Mouse (Mus musculus): ENCODE measurements around the gene Gfer. TPM values are rescaled to one million over a fixed set of nuclear protein-coding genes. Genes with fewer than 3 reads are reported as not detected.
"Not testable (repeated sequence)": the region's sequence is repeated elsewhere in the genome, so short reads cannot be mapped to it uniquely, and the experiment has no call there.

Gene Gfer
- polyA plus RNA-seq, 1 experiment = 36.9 TPM

DNA sequence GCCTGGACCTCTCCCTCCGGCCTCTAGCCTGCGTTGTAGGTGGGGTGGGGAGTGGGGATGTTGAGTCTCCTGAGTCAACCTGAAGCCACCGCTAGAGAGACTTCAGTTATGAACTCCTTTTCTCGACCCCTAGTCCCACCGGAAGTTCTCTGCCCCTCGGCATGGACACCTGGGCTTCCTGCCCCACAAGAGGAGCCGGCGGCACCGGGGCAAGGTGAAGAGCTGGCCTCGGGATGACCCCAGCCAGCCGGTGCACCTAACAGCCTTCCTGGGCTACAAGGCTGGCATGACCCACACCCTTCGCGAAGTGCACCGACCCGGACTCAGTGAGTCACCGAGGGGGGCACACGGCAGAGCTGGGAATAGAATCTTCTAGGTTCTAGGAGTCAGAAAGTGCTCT, 32.2 kb upstream of the Gfer start:
- no peak overlapping the region for H3K27ac ChIP-seq (replicated peaks; ENCODE audit: low read depth, low read length)
- no peaks in the 10 kb centered on the region for H3K4me1 ChIP-seq (ENCODE audit: control insufficient read depth, insufficient read depth, insufficient read length, low read length)
- H3K4me3 ChIP-seq (ENCODE audit: insufficient read depth, low read depth, low read length) = peak overlapping the region; percentile 1; the same call in 1 of the 2 replicates

DNA sequence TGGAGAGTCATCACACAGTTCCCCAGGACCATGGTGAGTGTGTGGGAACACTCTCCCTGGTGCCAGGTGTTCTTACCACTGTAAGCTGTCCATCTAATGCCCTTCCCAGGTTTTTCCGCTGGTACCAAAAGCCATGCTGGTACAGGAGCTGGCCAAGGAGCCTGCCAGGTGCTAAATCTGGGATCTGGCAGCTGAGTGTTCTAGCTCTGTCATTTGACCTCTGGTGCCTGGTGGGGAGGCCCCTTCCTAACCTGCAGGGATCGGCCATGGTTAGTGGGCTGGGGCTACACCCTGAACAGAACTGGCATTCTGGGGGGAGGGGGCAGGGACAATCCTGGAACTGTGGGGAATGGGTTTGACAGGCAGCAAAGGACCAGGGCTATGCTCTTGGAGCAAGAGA, 31.7 kb upstream of the Gfer start, which contains the start of gene Rpl3l:
Rpl3l (plus strand) TSS at position 203 of the 400 bp plus-strand sequence.
- Histone ChIP-seq H3K27ac (replicated peaks; ENCODE audit: low read depth, low read length) (no peak within 1 kb of the TSS), H3K4me1 (ENCODE audit: control insufficient read depth, insufficient read depth, insufficient read length, low read length) (no peaks in the 10 kb centered on the region), H3K4me3 (ENCODE audit: insufficient read depth, low read depth, low read length) (peak within 1 kb of the TSS; percentile 1; the same call in 1 of the 2 replicates)

DNA sequence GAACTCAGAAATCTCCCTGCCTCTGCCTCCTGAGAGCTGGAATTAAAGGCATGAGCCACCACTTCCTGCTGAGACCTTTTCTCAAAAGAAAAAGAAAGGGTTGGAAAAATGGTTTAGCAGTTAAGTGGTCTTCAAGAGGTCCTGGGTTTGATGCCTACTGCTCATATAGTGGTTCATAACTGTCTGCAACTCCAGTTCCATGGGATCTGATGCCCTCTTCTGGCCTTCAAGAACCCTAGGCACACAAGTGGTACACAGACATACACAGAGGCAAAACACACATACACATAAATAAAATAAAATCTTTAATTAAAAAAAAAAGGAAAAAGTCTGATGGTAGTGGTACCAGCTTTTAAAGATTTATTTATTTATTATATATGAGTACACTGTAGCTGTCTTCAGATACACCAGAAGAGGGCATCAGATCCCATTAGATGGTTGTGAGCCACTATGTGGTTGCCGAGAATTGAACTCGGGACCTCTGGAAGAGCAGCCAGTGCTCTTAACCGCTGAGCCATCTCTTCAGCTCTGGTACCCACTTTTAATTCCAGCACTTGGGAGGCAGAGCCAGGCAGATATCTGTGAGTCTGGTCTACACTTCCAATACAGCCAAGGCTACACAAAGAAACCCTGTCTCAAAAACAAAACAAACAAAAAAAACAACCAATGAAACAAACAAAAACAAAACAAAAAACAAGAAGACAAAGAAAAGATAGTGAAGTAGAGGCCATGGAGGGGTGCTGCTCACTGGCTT, 29.9 kb upstream of the Gfer start:
- Histone ChIP-seq H3K4me1 (ENCODE audit: control insufficient read depth, insufficient read depth, insufficient read length, low read length) (no peaks in the 10 kb centered on the region), H3K4me3 (ENCODE audit: insufficient read depth, low read depth, low read length) (no peak overlapping the region), H3K27ac (replicated peaks; ENCODE audit: low read depth, low read length) (no peak overlapping the region)

DNA sequence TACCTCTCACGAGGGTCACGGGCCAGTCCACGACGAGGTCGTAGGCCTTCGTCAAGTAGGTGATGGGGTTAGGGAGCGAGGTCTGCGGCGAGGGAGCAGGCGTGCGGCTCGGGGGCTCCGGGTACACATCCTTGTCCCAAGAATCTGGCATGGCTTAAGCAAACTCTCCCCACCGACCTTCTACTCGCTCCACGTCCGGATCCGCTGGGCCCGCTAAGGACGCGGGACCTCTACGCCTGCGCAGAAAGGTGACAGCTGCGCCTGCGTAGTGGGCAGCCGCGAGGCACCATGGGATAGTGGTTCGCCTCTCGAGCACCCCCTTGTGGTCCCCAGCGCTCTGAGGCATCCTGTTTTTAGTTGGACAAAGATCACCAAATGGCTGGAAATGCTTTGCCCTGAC, 28.2 kb upstream of the Gfer start, which contains the start of gene Ndufb10:
Ndufb10 (minus strand) TSS at position 295 of the 400 bp plus-strand sequence.
- Histone ChIP-seq H3K4me1 (ENCODE audit: control insufficient read depth, insufficient read depth, insufficient read length, low read length) (no peaks in the 10 kb centered on the region), H3K4me3 (ENCODE audit: insufficient read depth, low read depth, low read length) (peak within 1 kb of the TSS; percentile 87), H3K27ac (replicated peaks; ENCODE audit: low read depth, low read length) (peak within 1 kb of the TSS; percentile 96)

DNA sequence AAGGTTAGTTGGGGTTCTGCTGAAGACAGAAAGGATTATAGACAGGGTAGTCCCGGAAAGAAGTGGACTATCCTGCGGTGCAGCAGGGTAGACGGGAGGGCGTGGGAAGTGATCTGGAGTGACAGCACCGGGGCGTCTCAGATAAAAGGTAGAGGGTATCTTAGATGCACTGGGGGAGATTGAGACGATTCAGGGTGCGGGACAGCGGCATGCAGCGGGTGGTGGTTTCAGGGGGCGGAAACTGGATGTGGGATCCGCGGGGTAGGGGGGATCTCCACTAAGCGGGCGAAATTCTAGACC, 27.9 kb upstream of the Gfer start:
- peak overlapping the region; percentile 96 for H3K27ac ChIP-seq (replicated peaks; ENCODE audit: low read depth, low read length)
- peak overlapping the region; percentile 87 for H3K4me3 ChIP-seq (ENCODE audit: insufficient read depth, low read depth, low read length)
- H3K4me1 ChIP-seq (ENCODE audit: control insufficient read depth, insufficient read depth, insufficient read length, low read length) = no peaks in the 10 kb centered on the region

DNA sequence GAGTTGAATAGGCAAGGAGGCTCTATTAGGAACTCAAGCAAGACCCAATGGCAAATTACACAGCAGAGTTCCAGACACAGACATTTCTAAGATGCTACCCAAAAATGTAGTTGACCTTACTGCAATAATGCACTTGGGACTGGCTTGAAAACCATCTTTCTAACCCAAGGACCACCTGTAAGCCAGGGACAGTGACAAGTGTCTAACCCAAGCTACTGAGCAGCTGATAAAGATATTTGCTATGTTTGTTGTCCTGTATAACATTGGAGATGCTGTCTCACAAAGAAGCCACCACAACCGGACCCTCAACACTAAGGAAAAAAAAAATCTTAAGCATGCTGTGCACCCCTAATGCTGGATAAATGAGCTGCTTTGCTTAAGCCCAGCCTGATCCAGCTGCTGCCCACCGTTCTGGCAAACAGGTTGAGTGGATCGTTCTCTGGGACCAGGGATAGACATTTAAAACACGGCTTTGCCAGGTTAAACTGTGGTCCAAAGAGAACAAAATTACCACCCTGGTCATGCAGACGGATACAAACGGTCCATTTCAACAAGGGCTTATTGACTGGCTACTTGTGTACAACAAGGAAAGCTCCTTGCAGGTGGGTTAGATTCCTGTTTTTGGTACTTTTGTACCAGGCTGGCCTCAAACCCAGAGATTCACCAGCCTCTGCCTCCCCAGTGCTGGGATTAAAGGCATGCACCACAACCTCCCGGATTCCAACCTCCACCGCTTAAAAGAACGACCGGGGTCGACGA, 27.3 kb upstream of the Gfer start:
- peak overlapping the region; percentile 87 for H3K4me3 ChIP-seq (ENCODE audit: insufficient read depth, low read depth, low read length)
- peak overlapping the region; percentile 96 for H3K27ac ChIP-seq (replicated peaks; ENCODE audit: low read depth, low read length)
- H3K4me1 ChIP-seq (ENCODE audit: control insufficient read depth, insufficient read depth, insufficient read length, low read length) = 0 out of 2 replicates have a peak, but pooled peaks cover 2% of the 10 kb centered on the region

DNA sequence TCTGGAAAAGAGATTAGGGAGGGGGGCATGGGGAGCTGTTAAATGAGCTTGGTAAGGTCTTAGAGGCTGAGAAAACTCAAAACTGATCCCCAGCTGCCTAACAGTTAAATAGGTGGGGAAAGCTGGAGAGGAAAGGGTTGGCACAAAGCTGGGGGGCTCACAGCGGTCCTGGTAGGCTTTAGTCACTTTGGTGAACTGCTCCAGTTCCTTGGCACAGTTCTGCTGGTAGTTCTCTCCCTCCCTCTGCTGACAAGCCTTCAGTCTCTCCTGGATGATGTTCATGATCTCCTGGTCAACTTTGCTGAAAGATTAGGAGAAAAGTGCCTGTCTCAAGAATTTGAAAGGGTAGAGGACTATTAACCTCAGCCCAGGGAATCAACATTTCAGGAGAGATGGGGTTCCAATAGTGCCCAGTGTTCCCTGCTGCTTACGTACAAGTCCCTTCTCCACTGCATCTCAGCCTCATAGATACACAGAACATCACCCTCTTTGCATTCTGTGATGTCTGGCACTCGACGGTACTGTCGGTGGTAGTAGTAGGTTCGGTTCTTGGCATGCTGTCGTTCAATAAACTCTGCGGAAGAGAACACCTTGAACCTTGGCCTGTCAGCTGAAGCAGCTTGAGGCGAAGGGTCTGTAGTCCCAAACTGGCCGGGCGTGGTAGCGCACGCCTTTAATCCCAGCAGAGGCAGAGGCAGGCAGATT, 26.4 kb upstream of the Gfer start:
- Histone ChIP-seq H3K4me3 (ENCODE audit: insufficient read depth, low read depth, low read length) (peak overlapping the region; percentile 19), H3K27ac (replicated peaks; ENCODE audit: low read depth, low read length) (no peak overlapping the region), H3K4me1 (ENCODE audit: control insufficient read depth, insufficient read depth, insufficient read length, low read length) (0 out of 2 replicates have a peak, but pooled peaks cover 2% of the 10 kb centered on the region)

DNA sequence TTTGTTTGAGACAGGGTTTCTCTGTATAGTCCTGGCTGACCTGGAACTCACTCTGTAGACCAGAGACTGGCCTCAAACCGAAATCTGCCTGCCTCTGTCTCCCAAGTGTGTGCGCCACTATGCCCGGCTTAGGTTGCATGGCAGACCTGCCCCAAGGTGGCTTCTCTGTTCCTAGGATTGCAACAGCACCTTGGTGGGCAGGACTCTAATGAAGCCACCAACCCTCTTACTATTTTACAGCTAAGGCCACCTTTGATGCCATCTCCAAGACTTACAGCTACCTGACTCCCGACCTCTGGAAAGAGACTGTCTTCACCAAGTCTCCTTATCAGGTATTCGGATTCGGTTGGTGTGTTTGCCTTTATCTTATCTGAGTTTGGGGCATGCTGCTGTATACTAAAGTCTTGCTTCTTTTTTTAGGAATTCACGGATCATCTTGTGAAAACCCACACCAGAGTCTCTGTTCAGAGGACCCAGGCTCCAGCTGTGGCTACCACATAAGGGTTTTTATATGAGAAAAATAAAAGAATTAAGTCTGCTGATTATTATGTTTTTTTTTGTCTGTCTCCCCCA, 25.5 kb upstream of the Gfer start:
- H3K4me3 ChIP-seq (ENCODE audit: insufficient read depth, low read depth, low read length) = peak overlapping the region; percentile 17
- not testable (repeated sequence) for H3K27ac ChIP-seq (replicated peaks; ENCODE audit: low read depth, low read length); H3K4me1 ChIP-seq (ENCODE audit: control insufficient read depth, insufficient read depth, insufficient read length, low read length)

DNA sequence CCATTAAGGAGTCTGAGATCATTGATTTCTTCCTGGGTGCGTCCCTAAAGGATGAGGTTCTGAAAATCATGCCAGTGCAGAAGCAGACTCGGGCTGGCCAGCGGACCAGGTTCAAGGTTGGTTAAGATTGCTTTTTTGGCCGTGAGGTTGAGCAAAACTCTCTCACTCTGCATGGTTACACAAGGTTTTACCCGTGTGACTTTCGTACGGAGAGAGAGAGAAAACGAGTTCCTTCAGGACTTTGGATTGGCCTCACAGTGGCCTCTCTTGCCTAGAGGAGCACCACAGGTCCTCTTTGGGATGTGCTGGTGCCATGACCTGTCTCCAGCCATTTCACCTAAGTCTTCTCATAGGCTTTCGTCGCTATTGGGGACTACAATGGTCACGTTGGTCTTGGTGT, 24.7 kb upstream of the Gfer start:
- not testable (repeated sequence) for H3K4me1 ChIP-seq (ENCODE audit: control insufficient read depth, insufficient read depth, insufficient read length, low read length)
- H3K27ac ChIP-seq (replicated peaks; ENCODE audit: low read depth, low read length) = peak overlapping the region; percentile 30; the same call in 1 of the 2 replicates
- H3K4me3 ChIP-seq (ENCODE audit: insufficient read depth, low read depth, low read length) = peak overlapping the region; percentile 65

DNA sequence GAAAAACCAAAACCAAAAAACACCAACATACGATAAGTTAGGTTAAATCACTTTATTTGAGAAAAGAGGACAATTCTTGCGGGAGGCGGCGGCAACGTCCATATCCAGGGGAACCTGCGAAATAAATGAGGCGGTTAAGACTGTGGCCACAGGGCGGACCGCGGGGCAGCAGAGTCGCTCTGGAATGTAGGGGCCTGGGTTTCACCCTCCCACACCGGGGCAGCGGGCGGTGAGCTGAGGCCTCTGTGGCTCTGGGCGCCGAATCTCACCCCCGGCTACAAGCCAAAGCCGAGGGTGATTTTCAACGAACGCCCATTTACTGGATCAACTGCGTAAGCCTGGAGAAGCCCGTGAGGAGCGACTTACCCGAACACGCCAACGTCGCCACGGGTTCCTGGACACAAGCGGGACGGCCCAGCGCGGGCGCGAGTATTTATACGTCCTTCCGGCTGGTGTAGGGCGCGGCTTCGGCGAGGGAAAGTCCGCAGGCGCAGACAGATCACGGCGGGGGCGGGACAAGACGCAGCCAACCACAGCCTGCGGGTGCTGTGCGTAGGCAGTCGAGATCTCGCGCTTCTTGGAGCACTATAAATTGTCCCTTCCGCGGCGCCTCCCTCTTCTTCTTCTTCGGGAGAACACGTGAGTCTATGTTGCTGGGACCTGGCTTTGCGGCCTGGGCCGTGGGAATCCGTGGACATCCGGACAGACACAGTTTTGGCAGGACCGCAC, 23.7 kb upstream of the Gfer start:
- peak overlapping the region; percentile 78 for H3K27ac ChIP-seq (replicated peaks; ENCODE audit: low read depth, low read length)
- H3K4me1 ChIP-seq (ENCODE audit: control insufficient read depth, insufficient read depth, insufficient read length, low read length) = 0 out of 2 replicates have a peak, but pooled peaks cover 2% of the 10 kb centered on the region
- peak overlapping the region; percentile 97 for H3K4me3 ChIP-seq (ENCODE audit: insufficient read depth, low read depth, low read length)

DNA sequence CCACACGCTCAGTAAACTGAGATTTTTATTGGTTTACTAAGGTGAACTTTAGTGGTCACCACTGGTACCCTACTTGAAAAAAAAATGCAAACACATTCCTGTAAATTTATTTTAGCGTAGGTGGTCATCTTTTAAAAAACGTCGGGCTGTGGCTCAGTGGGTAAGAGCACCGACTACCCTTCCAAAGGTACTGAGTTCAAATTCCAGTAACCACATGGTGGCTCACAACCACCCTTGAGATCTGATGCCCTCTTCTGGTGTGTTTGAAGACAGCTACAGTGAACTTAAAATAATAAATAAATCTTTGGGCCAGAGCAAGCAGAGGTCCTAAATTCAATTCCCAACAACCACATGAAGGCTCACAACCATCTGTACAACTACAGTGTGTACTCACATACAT, 23.0 kb upstream of the Gfer start:
- peak overlapping the region; percentile 97 for H3K4me3 ChIP-seq (ENCODE audit: insufficient read depth, low read depth, low read length)
- H3K27ac ChIP-seq (replicated peaks; ENCODE audit: low read depth, low read length); H3K4me1 ChIP-seq (ENCODE audit: control insufficient read depth, insufficient read depth, insufficient read length, low read length): not testable (repeated sequence)

DNA sequence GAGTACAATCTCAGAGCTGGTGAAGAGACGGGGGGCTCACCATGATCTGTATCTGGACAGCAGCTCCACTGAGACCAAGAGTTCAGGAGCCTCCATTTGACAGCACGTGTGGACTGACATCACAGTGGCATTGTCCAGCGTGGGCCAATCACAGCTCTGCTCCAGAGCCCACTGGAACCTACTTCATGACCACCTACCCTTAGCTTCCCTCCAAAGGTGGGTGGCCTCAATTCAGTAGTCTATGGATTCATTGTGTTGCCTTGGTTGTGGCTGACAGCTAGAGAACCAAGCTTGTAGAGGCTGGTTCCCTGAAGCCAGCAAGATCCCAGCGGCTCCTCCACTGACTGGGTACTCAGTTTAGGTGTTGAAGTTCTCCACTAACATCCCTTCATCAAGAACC, 22.0 kb upstream of the Gfer start, which contains the start of the genes Rnf151 and Rps2:
Rnf151 (minus strand) TSS at position 121 of the 400 bp plus-strand sequence.
Rps2 (plus strand) TSS at position 174 of the 400 bp plus-strand sequence.
- Histone ChIP-seq H3K27ac (replicated peaks; ENCODE audit: low read depth, low read length) (no peak within 1 kb of the TSS), H3K4me3 (ENCODE audit: insufficient read depth, low read depth, low read length) (peak within 1 kb of the TSS; percentile 97)

DNA sequence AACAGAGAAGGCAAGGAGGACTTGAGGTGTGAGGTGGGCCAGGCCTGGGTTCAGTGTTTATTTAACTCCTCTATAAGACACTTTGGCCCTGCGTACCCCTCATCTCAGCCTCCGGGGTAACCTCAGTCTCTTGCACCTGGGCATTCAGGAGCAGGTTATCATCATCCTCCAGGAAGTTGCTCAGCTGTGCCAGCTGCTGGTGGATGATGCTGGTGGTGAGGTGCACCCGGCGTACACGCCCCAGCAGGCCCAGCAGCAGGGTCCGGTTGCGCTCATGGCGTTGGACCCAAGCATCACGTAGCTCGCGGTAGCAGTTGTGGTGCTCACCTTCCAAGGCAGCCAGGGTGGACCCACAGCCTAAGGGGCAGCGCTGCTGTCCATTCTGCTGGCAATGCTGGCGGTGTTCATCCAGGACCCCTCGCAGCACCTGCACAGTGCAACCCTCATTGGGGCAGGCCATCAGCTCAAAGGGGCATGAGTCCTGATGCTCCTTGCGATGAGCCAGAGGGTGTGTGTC, 20.3 kb upstream of the Gfer start:
- Histone ChIP-seq H3K4me1 (ENCODE audit: control insufficient read depth, insufficient read depth, insufficient read length, low read length) (0 out of 2 replicates have a peak, but pooled peaks cover 2% of the 10 kb centered on the region), H3K4me3 (ENCODE audit: insufficient read depth, low read depth, low read length) (no peak overlapping the region), H3K27ac (replicated peaks; ENCODE audit: low read depth, low read length) (no peak overlapping the region)

More for the DNA sequence above, 22.0 kb upstream of the Gfer start, which contains the start of the genes Rnf151 and Rps2:
- H3K4me1 ChIP-seq (ENCODE audit: control insufficient read depth, insufficient read depth, insufficient read length, low read length) = 0 out of 2 replicates have a peak, but pooled peaks cover 2% of the 10 kb centered on the region

DNA sequence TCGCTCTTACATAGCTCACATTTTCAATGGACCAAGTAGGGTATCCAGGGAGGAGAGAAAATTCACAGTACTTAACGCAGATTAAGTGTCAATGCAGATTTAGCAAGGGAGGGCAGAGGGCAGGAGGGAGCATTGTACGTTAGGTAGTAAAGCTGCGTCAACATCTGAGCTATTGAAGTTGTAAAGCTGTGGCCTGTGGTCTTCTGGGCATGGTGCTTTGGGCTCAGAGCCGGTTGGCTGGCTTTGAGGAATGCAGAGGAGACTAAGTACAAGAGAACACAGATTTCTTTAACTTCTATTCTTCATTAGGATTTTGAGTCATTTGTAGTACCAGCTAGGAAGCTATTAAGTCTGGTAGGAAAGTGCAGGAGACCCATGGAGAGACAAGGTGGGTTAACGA, 19.6 kb upstream of the Gfer start:
- 0 out of 2 replicates have a peak, but pooled peaks cover 2% of the 10 kb centered on the region for H3K4me1 ChIP-seq (ENCODE audit: control insufficient read depth, insufficient read depth, insufficient read length, low read length)
- H3K4me3 ChIP-seq (ENCODE audit: insufficient read depth, low read depth, low read length) = no peak overlapping the region
- H3K27ac ChIP-seq (replicated peaks; ENCODE audit: low read depth, low read length) = no peak overlapping the region
